Mouse (Mus musculus): Measurements from ENCODE around the gene Ccdc148.

The Ccdc148 gene

DNA sequence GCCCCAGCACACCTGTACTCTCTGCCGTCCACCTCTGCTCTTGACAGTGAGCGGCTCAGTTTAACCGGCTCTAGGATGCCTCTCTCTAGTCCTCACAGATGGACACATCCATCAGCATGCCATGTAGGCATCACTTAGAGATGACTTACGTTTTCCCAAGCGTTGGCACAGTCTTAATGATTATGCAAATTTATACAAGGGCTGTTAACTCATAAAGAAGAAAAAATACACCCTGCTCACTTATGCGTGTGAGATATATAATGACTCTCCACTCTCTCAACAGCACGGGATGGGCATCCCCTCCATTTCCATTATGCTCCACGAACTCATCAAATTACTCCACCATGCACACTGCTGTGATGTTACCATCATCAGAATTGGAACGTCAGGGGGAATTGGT, 386.6 kb downstream of the Ccdc148 start:
- DNase-seq: no peak
